Mouse (Mus musculus): ENCODE results near the gene Il17f.
A peak's percentile ranks its signal among the peaks of the same experiment; 100 is the strongest.
"Not testable (repeated sequence)": the region's sequence is repeated elsewhere in the genome, so short reads cannot be mapped to it uniquely, and the experiment has no call there.

Gene Il17f

DNA sequence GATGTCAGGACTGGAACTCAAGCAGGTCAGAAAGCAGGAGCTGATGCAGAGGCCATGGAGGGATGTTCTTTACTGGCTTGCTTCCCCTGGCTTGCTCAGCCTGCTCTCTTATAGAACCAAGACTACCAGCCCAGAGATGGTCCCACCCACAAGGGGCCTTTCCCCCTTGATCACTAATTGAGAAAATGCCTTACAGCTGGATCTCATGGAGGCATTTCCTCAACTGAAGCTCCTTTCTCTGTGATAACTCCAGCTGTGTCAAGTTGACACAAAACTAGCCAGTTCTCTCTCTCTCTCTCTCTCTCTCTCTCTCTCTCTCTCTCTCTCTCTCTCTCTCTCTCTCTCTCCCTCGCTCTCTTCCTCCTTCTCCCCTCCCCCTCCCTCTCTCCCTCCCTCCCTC, at the start of gene Il17f:
Gene Il17f (minus strand): TSS at position 101 of the 400 bp plus-strand sequence.
- not testable (repeated sequence) for DNase-seq

DNA sequence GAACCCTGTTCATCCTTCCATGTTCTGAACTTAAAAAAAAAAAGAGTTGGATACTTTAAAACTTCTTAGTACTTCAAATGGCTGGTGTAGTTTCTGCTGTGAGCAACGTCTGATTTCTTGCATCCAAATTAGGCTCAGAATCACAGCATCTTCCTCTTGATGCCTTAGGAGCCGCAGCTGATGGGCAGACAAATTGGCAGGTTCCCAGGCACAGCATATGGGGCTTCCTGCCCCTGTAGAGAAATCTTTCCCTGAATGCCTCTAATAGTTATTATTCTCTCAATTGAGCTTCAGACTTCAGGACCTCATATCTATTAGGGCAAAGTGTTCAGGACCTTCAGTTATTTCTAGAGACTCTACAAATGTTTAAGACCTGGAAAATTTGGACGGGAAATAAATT, 49.5 kb upstream of the Il17f start:
- no peak for DNase-seq

DNA sequence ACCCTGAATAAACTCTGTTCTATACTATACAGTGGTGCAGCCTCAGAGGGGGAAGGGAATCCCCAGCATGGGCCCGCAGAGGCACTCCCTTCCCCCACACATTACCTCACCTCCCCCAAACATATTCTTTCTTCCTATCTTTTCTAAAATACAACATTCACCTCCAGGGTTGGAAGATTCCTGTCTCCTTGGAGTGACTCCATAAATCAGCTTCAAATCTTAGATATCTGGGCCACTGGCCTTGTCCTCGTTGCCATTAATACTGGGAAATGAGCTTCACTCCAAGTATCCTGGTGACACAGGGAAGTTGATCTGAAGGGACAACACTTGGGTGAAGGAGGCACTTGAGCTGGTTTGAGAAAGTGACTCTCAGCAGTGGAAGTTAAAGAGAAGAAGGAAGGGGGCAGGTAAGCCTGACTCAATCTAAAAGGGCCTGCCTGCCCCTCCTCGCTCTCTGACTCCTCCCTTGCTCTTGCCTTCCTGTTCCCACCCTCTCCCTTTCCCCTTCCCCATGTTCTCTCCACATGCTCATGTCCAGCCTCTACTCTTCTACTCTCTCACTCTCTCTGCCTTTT, 46.2 kb upstream of the Il17f start:
- peak; percentile 9 for DNase-seq

DNA sequence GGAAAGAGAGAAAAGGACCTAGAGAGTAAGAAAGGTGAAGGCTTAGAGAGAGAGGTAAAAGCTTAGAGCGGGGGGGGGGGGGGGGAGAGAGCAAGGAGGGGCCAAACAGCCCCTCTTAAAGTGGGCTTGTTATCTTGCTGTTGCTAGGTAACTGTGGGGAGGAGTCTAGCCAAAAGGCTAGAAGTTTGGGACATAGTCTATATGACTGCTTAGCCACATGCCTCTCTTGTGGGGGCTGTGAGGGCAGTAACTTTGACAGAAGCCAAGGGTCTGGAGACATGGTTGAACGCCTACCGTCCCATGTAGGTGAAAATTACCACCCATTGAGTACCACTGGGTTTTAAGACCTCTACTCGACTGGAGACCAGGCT, 42.7 kb upstream of the Il17f start:
- no peak for DNase-seq

DNA sequence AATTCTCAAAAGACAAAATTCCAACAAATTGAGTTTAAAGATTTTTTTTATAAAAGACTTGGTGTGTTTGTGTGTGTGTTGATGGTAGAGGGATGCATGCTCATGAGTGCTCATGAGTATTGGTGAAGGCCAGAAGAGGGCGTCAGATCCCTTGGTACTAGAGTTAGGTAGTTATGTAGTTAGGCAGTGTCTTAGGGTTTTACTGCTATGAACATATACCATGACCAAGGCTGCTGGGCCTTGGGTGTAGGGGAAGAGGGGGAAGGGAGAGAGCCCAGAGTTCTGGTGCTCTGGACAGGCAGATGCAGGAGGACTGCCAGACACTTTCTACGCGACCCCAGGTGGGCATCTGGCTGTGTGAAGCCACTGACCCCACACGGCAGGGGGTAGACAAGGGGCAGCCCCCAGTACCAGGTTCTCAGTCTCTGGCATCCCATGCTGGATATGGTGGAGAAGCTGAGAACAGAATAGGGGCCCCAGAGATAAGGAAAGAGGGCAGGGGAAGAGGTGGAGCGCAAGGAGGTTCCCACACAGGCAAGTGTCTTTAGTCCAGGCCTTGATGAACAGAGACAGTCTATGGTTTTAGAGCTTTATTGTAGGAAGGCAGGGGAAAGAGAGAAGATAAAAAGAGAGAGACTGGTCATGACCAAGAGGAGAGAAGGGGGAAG, 42.2 kb upstream of the Il17f start:
- peak; percentile 2 for DNase-seq

DNA sequence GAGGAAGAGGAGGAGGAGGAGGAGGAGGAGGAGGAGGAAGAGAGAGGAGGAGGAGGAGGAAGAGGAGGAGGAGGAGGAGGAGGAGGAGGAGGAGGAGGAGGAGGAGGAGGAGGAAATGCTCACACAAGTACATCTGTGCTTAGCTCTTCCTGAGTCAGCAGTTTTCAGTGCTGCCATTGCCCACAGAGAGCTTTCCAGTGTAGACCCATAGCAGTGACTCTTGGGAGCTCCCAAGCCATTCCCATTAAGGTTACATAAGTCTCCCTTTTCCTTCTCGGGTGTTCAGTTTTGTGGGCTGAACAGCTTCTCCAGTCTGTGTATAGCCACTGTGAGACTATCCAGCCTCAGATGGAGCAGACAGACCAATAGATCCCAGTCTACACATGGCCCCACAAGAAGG, 40.1 kb upstream of the Il17f start:
- DNase-seq: no peak

DNA sequence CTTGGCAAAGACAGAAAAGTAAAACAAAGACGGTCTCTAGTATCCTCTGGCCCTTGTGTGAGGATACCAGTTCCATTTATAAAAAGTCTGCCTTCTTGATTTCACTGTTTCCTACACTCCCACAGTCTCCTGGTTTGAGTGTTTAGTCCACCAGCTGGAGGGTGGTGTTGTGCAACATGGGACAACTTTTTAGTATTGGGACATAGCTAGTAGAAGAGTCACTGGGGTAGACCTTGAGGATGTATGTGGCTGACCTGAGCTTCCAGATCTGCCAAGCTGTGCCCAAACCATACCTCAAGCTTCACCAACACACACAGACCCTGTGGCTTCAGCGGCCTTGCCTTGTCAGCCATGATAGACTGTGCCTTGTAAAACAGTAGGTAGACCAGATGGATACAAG, 37.6 kb upstream of the Il17f start:
- DNase-seq: no peak

DNA sequence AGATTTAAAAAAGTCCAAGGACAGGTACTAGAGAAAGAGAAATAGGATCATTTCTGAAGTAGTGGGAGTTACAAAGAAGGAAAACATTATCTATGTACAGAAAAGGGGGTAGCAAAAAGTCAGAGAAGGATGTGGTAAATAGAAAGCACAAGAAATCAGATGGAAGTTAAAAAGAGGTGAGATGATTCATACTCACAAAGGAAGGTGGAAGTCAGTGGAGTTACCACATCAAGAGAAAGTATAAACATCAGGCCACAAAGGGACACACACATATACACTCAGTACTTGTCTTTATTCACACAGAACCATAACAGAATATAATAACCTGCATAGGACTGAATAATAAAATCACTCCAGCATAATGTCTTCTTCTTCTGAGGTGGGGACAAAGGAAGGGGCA, 34.6 kb upstream of the Il17f start:
- no peak for DNase-seq

DNA sequence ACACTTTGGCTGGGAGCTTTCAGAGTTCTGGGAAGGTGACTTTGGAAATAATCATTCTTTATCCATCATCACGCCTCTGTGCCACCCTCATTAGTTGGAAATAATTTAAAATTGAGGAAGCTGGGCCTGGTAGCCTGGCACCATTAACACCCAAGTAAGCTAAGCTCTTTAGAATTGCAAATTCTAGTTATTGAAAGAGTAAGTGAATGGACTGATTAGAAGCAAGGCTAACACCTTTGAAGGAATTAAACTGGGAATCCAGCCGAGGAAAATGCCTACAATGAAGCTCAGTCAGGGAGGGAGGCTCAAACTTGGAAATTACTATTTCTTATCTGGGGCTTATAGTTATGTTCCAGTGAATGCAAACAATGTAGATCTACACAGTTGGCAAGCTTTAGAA, 33.5 kb upstream of the Il17f start:
- no peak for DNase-seq

DNA sequence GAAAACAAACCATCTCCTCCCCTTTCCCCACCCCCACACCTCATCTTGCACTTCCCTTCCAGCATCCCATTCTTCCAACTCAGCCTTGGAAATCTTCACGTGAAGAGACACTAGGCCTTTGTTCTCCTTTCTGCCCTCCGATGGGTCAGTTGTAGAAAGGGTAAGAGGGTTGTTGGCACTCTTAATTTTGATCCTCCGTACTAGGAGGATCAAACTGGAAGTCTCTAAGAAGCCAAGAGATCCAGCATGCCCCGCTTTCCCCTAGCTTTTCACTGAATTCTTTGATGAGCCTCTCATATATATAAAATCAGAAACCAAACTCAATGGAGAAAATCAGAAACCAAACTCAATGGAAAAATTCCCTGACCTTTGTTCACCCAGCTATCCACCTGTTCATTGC, 33.1 kb upstream of the Il17f start:
- no peak for DNase-seq

DNA sequence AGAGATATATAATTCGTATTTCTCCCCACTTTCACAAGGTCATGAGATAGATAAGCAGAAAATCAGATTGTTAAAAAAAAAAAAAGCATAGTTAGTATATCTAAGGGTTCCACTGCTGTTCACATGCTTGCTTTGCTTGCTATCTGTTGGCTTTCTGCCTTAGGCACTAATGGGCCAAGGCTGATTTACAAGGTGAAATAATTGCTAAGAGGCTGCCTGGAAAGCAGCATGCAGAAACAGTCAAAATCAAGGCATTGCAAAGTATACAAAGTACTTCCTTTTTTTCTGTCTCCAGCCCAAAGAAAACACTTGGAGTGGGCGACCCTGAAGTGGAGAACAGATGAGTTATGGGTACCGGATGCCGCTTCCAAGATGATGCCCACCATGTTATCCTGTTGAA, 30.5 kb upstream of the Il17f start:
- DNase-seq: no peak

DNA sequence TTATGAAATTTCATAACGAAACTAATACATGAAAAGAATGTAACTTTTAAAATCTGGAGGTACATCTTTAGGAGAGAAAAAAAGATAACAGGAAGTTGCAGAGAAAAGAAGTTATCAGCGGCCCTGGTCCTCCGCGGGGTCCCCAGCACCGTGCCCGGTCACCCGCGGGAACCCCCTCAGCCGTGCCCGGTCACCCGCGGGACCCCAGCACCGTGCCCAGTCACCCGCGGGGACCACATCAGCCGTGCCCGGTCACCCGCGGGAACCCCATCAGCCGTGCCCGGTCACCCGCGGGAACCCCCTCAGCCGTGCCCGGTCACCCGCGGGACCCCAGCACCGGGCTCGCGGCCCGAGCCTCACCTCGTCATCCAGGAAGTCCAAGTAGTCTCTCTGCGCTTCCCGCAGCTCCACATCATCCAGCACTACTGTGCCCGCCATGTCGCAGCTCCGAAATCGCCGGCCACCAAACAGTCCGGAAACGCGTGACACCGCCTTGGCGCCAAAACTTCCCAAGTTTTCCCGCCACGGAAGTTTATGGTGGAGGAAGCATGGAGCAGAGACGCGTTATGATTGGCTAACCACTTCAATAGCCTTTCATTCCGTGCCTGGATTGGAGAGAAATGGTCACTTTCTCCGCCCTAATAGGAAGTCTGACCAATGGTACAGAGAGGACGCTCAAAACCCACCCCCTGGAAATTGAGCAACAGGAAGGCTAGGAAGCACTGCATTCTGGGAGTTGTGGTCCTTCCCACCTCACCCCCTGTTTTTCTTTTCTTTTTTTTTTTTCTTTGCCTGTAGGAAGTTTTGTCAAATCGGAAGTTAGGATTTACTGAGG, 29.6 kb upstream of the Il17f start, which contains the start of gene Mcm3:
Gene Mcm3 (minus strand): TSS at position 542 of the 835 bp plus-strand sequence.
- peak; percentile 87 for DNase-seq

DNA sequence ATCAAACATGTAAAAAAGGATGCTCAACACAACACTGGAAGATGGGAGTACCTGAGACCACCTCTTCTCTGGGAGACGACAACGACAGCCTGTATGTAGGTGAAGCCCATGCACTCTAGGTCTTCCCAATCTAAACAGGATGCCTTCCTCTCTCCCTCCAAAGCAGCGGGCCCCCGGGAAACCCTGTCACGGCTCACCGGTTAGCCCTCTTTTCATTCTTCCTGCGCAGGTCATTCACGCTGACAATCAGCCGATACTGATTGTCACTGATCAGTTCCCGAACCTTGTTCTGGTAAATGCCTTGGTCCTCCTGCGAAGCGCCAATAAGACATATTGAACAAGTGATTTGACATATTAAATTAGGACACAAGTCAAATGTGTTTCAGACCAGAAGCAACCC, 27.2 kb upstream of the Il17f start:
- no peak for DNase-seq

DNA sequence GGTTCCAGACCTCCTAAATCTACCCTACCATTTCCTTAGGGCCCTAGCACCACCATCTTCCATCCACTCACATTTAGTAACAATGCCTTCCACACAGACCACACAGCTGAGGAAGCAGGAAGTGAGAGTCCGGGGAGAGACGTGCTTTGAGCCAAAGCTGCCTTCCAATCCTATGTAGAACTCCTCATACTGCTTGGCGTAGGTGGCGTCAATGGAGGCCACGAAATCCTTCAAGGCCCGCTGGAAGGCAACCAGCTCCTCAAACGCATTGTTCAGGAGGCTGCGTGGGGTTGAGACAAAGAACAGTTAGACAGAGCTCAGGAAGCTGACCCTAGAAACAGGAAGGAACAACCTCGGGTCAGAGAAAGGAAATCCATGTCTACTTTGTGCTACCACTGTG, 26.8 kb upstream of the Il17f start:
- no peak for DNase-seq

DNA sequence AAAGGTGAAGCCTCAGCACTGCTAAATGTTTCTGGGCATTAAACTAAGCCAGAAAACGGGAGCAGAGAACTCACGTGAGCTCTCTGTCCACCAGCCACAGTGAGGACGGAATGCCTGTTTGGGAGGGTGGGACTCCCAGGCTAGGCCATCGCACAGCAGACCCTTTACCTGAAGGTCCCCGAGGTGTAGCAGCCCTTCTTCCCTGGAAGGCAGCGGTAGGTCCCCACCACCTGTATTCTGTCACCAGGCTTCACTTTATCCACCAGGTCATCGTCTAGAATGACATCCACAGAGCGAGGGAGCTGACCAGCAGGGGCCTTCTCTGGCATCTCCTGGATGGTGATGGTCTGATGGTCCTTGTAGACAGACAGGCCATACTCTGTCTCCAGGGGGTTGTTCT, 24.1 kb upstream of the Il17f start:
- DNase-seq: no peak

DNA sequence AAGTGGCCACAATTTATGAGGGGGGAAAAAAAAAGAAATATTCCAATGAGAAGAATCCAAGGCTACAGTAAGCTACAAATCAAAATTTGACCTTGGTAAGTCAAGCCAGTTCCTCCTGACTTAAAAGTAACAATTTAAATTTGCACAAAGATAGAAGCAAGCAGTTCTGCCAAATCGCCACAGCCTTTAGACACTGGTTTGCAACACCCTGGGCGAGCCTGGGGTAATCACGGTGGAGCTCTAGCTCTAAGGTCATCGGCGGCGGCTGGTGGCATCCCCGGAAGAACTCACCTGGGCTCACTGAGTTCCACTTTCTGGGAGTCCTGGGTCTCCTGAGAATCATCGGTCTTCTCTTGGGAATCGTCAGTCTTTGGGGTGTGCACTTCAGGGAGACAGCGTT, 14.1 kb upstream of the Il17f start:
- no peak for DNase-seq

DNA sequence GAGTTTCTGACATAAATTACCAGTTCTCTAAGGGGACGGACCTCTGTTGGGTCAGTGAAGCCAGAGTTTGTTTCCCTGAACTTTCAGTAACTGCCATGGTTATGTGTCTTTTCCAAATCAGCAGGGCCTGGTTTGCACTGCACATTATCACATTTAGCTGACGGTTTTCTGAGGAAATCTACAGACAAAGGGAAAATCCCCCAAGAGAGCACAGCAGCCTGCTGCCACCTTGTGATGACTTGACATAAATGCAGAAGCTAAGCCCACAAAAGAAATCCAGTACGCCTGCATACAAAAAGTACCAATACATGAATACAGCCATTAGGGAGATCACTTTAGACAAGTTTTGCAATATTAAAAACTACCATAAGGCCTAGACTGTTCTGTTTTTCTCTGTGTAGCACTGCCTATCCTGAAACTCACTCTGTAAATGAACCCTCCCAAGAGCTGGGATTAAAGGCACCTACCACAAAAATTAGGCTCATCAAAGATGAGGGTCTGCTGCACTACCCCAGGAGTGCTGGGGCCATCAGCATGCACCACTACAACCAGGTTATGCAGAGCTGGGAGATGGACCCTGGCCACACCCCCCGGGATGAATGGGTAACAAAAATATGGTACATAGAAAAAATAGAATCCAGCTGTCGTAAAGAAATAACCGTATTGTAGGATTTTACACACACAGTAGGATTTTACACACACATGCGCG, 11.4 kb upstream of the Il17f start:
- DNase-seq: peak; percentile 3

DNA sequence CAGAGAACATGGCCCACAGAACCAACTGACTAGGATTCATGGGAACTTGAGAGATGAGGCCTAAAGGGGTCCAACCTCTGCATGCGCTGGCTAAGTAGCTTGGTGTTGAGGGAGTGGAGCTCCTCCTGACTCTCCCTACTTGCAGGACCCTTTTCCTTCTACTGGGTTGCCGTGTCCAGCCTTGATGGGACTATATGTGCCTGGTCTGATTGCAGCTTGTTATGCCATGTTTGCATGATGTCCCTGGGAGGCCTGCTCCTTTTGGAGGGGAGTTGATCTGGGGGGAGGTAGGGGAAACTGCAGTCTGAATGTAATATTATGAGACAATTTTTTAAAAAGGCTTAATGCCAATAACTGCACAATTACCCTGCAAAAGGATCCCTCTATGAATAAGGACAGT, 10.9 kb upstream of the Il17f start:
- DNase-seq: no peak

DNA sequence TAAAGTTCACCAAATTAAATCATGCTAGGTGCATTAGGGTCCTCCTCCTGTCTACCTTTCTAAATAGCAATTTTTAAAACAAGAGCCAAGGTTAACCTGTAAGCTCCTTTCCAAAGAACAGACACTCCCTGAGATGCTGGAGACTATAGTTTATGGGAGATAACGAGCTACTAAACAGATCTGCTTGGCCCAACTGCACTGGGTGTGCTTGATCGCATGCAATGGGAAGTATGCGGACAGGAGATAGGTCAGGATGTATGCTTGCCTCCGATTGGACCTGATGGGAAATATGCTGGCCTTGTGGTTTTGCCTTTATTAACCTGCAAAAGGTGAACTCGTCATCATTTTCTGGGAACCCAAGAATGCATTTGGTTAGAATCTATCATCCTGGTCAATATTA, 4.8 kb upstream of the Il17f start:
- no peak for DNase-seq

DNA sequence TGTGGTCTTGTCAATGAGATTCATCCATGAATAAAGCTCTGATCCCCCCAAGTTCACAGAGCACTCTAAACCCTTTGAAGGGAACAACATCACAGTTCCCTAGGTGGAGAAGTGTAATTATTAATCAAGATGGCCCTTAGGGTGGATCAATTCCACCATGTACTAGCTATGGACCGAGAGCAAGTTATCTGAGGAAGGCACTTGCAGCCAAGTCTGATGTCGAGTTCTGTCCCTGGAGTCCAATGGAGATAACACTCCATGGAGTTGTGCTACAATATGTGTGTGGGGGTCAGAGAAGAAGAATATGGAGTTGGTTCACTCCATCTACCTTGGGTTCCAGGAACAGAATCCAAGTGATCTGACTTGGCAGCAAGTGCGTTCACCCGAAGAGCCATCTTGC, 4.3 kb upstream of the Il17f start:
- no peak for DNase-seq

DNA sequence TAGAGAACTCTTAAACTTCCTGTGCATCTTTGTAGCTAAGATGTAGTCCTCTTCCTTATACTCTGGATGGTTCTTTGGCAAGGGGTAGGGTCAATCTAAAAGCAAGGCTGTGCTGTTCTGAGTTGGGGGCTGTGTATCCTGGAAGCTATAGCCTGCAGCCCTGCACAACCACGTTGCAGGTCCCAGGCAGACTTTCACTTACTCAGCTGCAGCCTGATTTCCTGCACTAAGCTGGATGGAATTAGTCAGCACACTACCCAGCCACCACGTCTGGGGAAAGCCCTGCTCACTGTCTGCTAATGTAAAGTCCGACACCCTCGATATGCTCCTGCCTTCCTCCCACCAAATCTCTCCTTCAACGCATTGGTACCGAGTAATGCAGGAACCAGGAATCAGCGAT, 997 bp upstream of the Il17f start:
- DNase-seq: no peak

DNA sequence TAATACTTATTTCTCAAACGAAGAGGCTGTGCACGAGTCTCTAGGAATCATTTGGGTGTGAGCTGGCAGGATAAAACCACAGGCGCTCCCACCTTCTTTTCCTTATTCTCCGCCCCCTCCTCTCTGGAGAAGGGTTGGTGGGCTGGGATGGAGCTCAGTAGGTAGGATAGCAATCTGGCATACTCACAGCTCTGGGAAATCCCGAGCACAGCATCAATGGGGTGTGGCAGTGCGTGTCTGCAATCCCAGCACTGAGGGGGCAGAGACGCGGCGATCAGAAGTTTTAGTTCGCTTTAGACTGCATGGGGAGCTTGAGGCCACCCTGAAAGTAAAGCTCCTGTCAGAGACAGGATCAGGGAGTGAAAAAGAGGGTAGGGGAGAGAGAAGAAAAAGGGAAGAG, 2.0 kb downstream of the Il17f start:
- DNase-seq: no peak

DNA sequence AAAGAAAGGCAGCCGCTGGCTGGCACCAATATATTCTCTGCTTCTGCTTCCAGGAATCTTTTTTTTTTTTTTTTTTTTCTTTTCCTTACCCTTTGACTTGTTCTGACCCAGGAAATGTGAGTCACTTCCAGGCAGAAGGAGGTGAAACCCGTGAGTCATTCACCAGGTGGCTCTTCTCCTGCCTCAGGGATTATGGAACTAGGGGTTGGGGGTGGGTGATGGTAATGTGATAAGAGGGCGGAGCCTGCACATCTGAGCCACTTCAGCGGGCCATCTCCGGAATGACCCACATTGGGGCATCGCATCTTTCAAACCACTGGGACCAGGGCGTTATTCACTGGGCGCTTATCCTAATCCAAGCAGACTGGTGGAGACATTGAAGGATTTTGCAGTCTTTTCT, 3.4 kb downstream of the Il17f start:
- no peak for DNase-seq

DNA sequence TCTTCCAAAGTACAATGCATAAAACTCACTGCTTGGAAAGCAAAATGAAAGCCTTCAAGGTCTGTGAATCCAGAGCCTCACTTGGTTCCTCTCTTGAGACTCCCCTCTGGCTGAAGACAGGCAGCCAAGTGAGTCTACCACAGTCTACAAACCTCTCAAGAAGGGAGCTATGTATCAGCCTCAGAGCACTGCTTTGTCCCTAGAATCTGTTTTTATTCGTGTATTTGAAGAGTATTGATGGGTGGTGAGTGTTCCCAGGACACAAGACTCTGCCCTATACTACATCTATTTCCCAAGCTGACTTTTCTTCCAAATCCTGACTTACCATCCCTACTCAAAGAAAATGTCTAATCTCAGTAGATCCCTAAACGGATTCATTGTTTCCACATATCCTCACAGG, 12.1 kb downstream of the Il17f start:
- DNase-seq: no peak
